Mouse (Mus musculus): ENCODE measurements around the gene Acpp. TPM values are rescaled to one million over a fixed set of nuclear protein-coding genes. Genes with fewer than 3 reads are reported as not detected.
A peak's percentile ranks its signal among the peaks of the same experiment; 100 is the strongest.

The Acpp gene
- polyA plus RNA-seq, 1 experiment from 2014 or later, result 0.90 TPM

DNA sequence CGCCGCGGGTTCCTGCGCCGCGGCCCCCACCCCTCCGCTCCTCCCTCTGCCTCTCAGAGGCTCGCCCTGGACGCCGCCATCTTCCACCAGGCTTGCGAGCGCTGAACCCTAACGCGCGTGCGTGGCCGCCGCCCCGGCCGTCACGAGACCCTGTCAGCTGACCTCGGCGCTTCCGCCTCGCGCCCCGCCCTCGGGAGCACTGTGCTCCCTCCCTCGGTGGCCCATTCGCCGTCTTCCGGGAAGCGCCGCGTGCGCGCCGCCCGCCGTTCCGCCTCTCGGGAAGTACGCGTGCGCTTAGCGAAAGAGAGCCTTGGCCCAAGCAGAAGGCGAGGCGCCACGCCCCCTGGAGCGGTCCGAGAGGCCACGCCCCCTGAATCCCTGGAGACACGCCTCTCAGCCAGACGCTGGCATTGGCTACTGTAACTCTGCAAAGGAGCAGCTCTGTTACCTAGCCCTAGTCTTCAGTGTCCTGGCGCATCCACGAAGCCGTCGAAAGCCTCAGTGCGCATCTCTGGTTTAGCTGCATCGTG is 74.7 kb downstream of the Acpp start, which contains the start of gene Dnajc13:
Dnajc13 (minus strand) TSS at position 108 of the 530 bp plus-strand sequence.
- H3K27me3 ChIP-seq (replicated peaks), result no peaks in the 10 kb centered on the region
- peak within 1 kb of the TSS; percentile 80 for H3K4me3 ChIP-seq (replicated peaks)
- whole genome bisulfite sequencing, result under 1% methylated on average over 56 of the region's 60 CpGs
- H3K9me3 ChIP-seq, result no peaks in the 10 kb centered on the region
- ATAC-seq (ENCODE audit: insufficient read depth, low FRiP score, low read depth), result peak; percentile 97
- H3K4me1 ChIP-seq, result peaks cover 11% of the 10 kb centered on the region; the same call in 1 of the 2 replicates
- peak within 1 kb of the TSS; percentile 76 for H3K9ac ChIP-seq
- no peaks in the 10 kb centered on the region for H3K36me3 ChIP-seq
- H3K27ac ChIP-seq, result peak within 1 kb of the TSS; percentile 88
- peak within 1 kb of the TSS; percentile 87 for H3K4me2 ChIP-seq

GRCm38 (mm10) chr9:104262016-104262762 is 75.4 kb downstream of the Acpp start:
- Histone ChIP-seq H3K4me3 (replicated peaks) (peak overlapping the region; percentile 80), H3K27ac (peak overlapping the region; percentile 88), H3K27me3 (replicated peaks) (no peaks in the 10 kb centered on the region), H3K36me3 (no peaks in the 10 kb centered on the region), H3K9me3 (no peaks in the 10 kb centered on the region), H3K4me1 (peaks cover 11% of the 10 kb centered on the region; the same call in 1 of the 2 replicates), H3K9ac (peak overlapping the region; percentile 76), H3K4me2 (peak overlapping the region; percentile 87)
- ATAC-seq (ENCODE audit: insufficient read depth, low FRiP score, low read depth), result peak; percentile 36
- under 1% methylated on average over 45 of the region's 46 CpGs for WGBS

- WGBS, result 47% methylated on average over 4 of the region's 4 CpGs
- H3K9me3 ChIP-seq, result no peaks in the 10 kb centered on the region
- no peak overlapping the region for H3K9ac ChIP-seq
- no peaks in the 10 kb centered on the region for H3K27me3 ChIP-seq (replicated peaks)
- no peak overlapping the region for H3K27ac ChIP-seq
- ATAC-seq (ENCODE audit: insufficient read depth, low FRiP score, low read depth), result no peak
- peaks cover 11% of the 10 kb centered on the region; the same call in 1 of the 2 replicates for H3K4me1 ChIP-seq
- no peak overlapping the region for H3K4me2 ChIP-seq
- H3K4me3 ChIP-seq (replicated peaks), result no peak overlapping the region
- no peaks in the 10 kb centered on the region for H3K36me3 ChIP-seq
These were observed 77.2 kb downstream of the Acpp start for GRCm38 (mm10) chr9:104260306-104260705.

DNA sequence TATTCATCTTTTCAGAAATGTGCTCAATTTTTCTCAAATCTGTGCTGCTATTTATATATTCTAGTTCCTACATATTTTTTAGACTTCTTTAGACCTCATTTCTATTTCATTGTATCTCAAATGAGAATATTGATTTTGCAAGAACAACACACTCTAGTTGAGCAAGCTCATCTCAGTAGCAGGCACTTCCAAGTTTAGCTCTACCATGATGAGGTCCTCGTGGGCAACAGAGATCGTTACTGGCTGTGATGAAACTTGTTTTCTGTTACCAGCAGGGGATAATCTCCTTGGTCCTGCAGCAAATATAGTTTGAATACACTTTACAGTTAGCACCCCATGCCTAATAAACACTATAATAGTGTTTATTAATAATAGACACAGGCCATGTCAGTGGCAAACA is 81.5 kb downstream of the Acpp start:
- Histone ChIP-seq H3K9me3 (no peaks in the 10 kb centered on the region), H3K4me3 (replicated peaks) (no peak overlapping the region), H3K4me2 (no peak overlapping the region), H3K36me3 (no peaks in the 10 kb centered on the region), H3K27ac (no peak overlapping the region), H3K9ac (no peak overlapping the region), H3K4me1 (peaks cover 5% of the 10 kb centered on the region; the same call in 1 of the 2 replicates), H3K27me3 (replicated peaks) (no peaks in the 10 kb centered on the region)
- 75% methylated on average over 2 of the region's 2 CpGs for WGBS
- ATAC-seq (ENCODE audit: insufficient read depth, low FRiP score, low read depth), result no peak

GRCm38 (mm10) chr9:104254408-104255180 is 83.0 kb downstream of the Acpp start:
- Histone ChIP-seq H3K27me3 (replicated peaks) (no peaks in the 10 kb centered on the region), H3K4me2 (no peak overlapping the region), H3K9me3 (no peaks in the 10 kb centered on the region), H3K9ac (no peak overlapping the region), H3K27ac (0 out of 2 replicates have a peak overlapping the region, but pooled peaks have one; percentile 31), H3K36me3 (no peaks in the 10 kb centered on the region), H3K4me1 (no peaks in the 10 kb centered on the region; the same call in 1 of the 2 replicates), H3K4me3 (replicated peaks) (no peak overlapping the region)
- 63% methylated on average over 9 of the region's 9 CpGs for WGBS
- ATAC-seq (ENCODE audit: insufficient read depth, low FRiP score, low read depth), result no peak

DNA sequence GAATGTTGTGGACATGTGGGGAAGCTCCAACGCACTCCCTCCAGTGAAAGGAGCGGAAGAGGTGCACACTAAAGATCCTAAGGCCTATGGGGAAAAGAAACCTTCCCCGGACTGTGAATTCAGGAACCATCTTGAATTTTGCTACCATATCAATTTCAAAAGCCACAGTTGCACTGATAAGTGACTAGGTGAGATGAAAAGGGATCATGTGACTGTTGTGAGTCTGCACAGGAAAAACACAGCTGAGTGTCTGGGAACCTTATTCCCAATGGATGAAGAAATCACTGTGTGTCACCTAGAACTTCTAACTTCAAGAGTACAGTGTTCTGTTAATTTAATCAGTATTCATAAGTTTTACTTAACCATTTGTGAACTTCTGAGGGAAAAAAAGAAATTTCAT is 84.9 kb downstream of the Acpp start:
- Histone ChIP-seq H3K4me2 (no peak overlapping the region), H3K27me3 (replicated peaks) (no peaks in the 10 kb centered on the region), H3K9me3 (no peaks in the 10 kb centered on the region), H3K4me3 (replicated peaks) (no peak overlapping the region), H3K36me3 (no peaks in the 10 kb centered on the region), H3K4me1 (peaks cover 6% of the 10 kb centered on the region; the same call in 1 of the 2 replicates), H3K27ac (no peak overlapping the region), H3K9ac (no peak overlapping the region)
- 89% methylated on average over 3 of the region's 3 CpGs for WGBS
- ATAC-seq (ENCODE audit: insufficient read depth, low FRiP score, low read depth), result no peak

DNA sequence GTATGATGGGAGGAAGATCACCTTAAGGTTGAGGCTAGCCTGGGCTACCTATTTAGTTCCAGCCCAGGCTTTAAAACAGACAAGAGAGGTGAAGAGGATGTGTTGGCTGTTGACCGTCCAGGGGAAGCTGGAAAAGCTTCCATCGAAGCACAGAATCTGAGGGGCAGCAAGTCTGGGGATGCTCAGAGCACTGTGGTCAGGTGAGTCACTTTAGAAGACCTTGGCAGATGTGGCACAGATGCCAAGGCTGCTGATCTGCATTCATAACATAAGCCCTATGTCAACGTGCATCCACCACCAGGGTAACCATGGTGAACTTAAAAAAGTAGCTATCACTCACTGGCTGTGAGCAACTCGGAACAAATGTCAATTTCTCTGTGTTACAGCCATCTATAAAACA is 85.9 kb downstream of the Acpp start:
- H3K4me1 ChIP-seq, result 0 out of 2 replicates have a peak, but pooled peaks cover 6% of the 10 kb centered on the region
- H3K36me3 ChIP-seq, result no peaks in the 10 kb centered on the region
- 77% methylated on average over 4 of the region's 4 CpGs for WGBS
- H3K4me3 ChIP-seq (replicated peaks), result no peak overlapping the region
- H3K27ac ChIP-seq, result no peak overlapping the region
- H3K4me2 ChIP-seq, result no peak overlapping the region
- H3K9me3 ChIP-seq, result no peaks in the 10 kb centered on the region
- ATAC-seq (ENCODE audit: insufficient read depth, low FRiP score, low read depth), result no peak
- no peaks in the 10 kb centered on the region for H3K27me3 ChIP-seq (replicated peaks)
- no peak overlapping the region for H3K9ac ChIP-seq

GRCm38 (mm10) chr9:104251111-104251510 is 86.4 kb downstream of the Acpp start:
- no peak overlapping the region for H3K4me3 ChIP-seq (replicated peaks)
- H3K27me3 ChIP-seq (replicated peaks), result no peaks in the 10 kb centered on the region
- no peak overlapping the region for H3K9ac ChIP-seq
- no peak overlapping the region for H3K27ac ChIP-seq
- no peaks in the 10 kb centered on the region for H3K9me3 ChIP-seq
- no peak for ATAC-seq (ENCODE audit: insufficient read depth, low FRiP score, low read depth)
- 0 out of 2 replicates have a peak, but pooled peaks cover 6% of the 10 kb centered on the region for H3K4me1 ChIP-seq
- WGBS, result 81% methylated on average over 8 of the region's 8 CpGs
- no peaks in the 10 kb centered on the region for H3K36me3 ChIP-seq
- no peak overlapping the region for H3K4me2 ChIP-seq

- no peak for ATAC-seq (ENCODE audit: insufficient read depth, low FRiP score, low read depth)
These were observed 90.1 kb downstream of the Acpp start for GRCm38 (mm10) chr9:104247307-104247987.

GRCm38 (mm10) chr9:104243799-104244466 is 93.6 kb downstream of the Acpp start:
- Histone ChIP-seq H3K27me3 (replicated peaks) (no peaks in the 10 kb centered on the region), H3K4me3 (replicated peaks) (no peak overlapping the region), H3K4me2 (no peak overlapping the region), H3K9ac (no peak overlapping the region), H3K9me3 (no peaks in the 10 kb centered on the region), H3K4me1 (0 out of 2 replicates have a peak, but pooled peaks cover 6% of the 10 kb centered on the region), H3K36me3 (no peaks in the 10 kb centered on the region), H3K27ac (peak overlapping the region; percentile 9; the same call in 1 of the 2 replicates)
- no peak for ATAC-seq (ENCODE audit: insufficient read depth, low FRiP score, low read depth)
- WGBS, result 73% methylated on average over 9 of the region's 9 CpGs

More at GRCm38 (mm10) chr9:104247307-104247987, 90.1 kb downstream of the Acpp start:
- Histone ChIP-seq H3K4me1 (0 out of 2 replicates have a peak, but pooled peaks cover 6% of the 10 kb centered on the region), H3K4me3 (replicated peaks) (no peak overlapping the region), H3K9ac (no peak overlapping the region), H3K4me2 (no peak overlapping the region), H3K9me3 (no peaks in the 10 kb centered on the region), H3K27me3 (replicated peaks) (no peaks in the 10 kb centered on the region), H3K36me3 (no peaks in the 10 kb centered on the region), H3K27ac (no peak overlapping the region)
- 63% methylated on average over 6 of the region's 6 CpGs for WGBS

GRCm38 (mm10) chr9:104240146-104240545 is 97.4 kb downstream of the Acpp start:
- no peaks in the 10 kb centered on the region; the same call in 1 of the 2 replicates for H3K36me3 ChIP-seq
- no peaks in the 10 kb centered on the region for H3K4me1 ChIP-seq
- no peak for ATAC-seq (ENCODE audit: insufficient read depth, low FRiP score, low read depth)
- H3K9ac ChIP-seq, result no peak overlapping the region
- no peak overlapping the region for H3K4me2 ChIP-seq
- no peak overlapping the region for H3K27ac ChIP-seq
- WGBS, result 84% methylated on average over 7 of the region's 7 CpGs
- H3K9me3 ChIP-seq, result no peaks in the 10 kb centered on the region
- H3K4me3 ChIP-seq (replicated peaks), result no peak overlapping the region
- H3K27me3 ChIP-seq (replicated peaks), result no peaks in the 10 kb centered on the region

Data from stomach, embryonic 15.5 days (tissue).